Mouse (Mus musculus): ENCODE measurements around the gene Gtf2ird1.

DNA sequence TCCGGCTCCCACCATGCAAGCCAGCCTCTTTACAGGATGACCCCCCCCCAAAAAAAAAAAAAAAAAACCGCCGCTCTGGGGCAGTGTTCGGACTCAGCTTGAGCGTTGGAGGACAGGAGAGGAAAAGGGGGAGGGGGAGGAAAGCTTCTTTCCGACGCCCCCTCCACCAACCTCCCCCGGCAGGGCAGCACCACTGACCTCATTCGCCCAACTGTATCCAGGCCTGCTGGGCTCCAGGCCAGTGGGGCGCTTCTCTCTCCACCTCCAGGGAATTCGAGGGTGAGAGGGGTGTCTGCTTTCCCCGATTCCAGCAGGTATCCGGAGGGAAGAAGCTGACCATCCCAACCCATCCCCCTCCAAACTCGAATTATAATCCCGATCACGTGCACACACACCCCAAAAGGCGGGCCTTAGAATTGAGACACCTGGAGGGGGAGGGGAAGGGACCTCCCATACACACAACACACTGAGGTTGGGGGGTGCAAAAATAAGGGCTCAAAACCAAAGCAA is 547 bp downstream of the Gtf2ird1 start:
- TF ChIP-seq TCF3 (IDR thresholded peaks at IDR 0.05; ENCODE audit: insufficient read length, low read depth) (no peak), MYOG (IDR thresholded peaks at IDR 0.05; ENCODE audit: control insufficient read depth in 1 of 3, insufficient read depth in 1 of 3, insufficient read length in 2 of 3, low read depth in 2 of 3) (peak in 1 of 3 experiments; percentile 17), USF1 (IDR thresholded peaks at IDR 0.05; ENCODE audit: low read depth) (peak; percentile 84), MYOD1 (IDR thresholded peaks at IDR 0.05; ENCODE audit: control insufficient read depth in 1 of 3, insufficient read length in 2 of 3, low read depth in 2 of 3) (no peak), POLR2A (IDR thresholded peaks at IDR 0.05; ENCODE audit: insufficient read length, low read depth) (no peak), TCF12 (IDR thresholded peaks at IDR 0.05; ENCODE audit: insufficient read depth, poor library complexity, severe bottlenecking) (no peak), SRF (IDR thresholded peaks at IDR 0.05; ENCODE audit: control insufficient read depth, insufficient read length, low read depth) (no peak), E2F4 (IDR thresholded peaks at IDR 0.05; ENCODE audit: insufficient read depth) (no peak)

Measured in myocyte (in vitro differentiated cells).